Mouse (Mus musculus) granulocyte monocyte progenitor cell, adult 5-6 weeks (primary cell): ENCODE results near the gene Npr3. TPM values are rescaled to one million over a fixed set of nuclear protein-coding genes. Genes with fewer than 3 reads are reported as not detected.
"Not testable (repeated sequence)": the region's sequence is repeated elsewhere in the genome, so short reads cannot be mapped to it uniquely, and the experiment has no call there.

ENCODE experiments used
- ATAC-seq: replicated peaks from 2 replicates; pipeline ENCODE4 v1.8.0; 2016; ENCODE audit warnings: mild to moderate bottlenecking, moderate TSS enrichment, inconsistent platforms; ENCODE audit not compliant: poor library complexity, severe bottlenecking
- total RNA-seq, 2 experiments: library from RNA; stranded (forward) in 1 of 2; stranded (reverse) in 1 of 2; fragments of 200-712, 200-1000 nt in 1 of 2; fragments of >200 nt in 1 of 2; fragmentation: Nextera tagmentation in 1 of 2; gene quantifications; 2 replicates each; pipeline ENCODE4 v1.2.3; 2014 to 2017

Npr3 gene
- total RNA-seq, 2 experiments from 2014 or later: not detected

GRCm38 (mm10) chr15:11891395-11891794 is 15.7 kb downstream of the Npr3 start:
- ATAC-seq: no peak

- no peak for ATAC-seq
Measured at GRCm38 (mm10) chr15:11882508-11883205, 24.4 kb downstream of the Npr3 start.

- no peak for ATAC-seq
Measured at GRCm38 (mm10) chr15:11881822-11882221, 25.3 kb downstream of the Npr3 start.

- no peak for ATAC-seq
Measured at GRCm38 (mm10) chr15:11878334-11878733, 28.8 kb downstream of the Npr3 start.

GRCm38 (mm10) chr15:11877273-11877672 is 29.8 kb downstream of the Npr3 start:
- no peak for ATAC-seq

GRCm38 (mm10) chr15:11866918-11867317 is 40.2 kb downstream of the Npr3 start:
- no peak for ATAC-seq

- no peak for ATAC-seq
Measured at GRCm38 (mm10) chr15:11863540-11863818, 43.6 kb downstream of the Npr3 start.

GRCm38 (mm10) chr15:11862785-11863539 is 44.1 kb downstream of the Npr3 start:
- no peak for ATAC-seq

GRCm38 (mm10) chr15:11862253-11862652 is 44.8 kb downstream of the Npr3 start:
- ATAC-seq: no peak

- no peak for ATAC-seq
Measured at GRCm38 (mm10) chr15:11860259-11860658, 46.8 kb downstream of the Npr3 start.

- no peak for ATAC-seq
Measured at GRCm38 (mm10) chr15:11859829-11860228, 47.3 kb downstream of the Npr3 start.

GRCm38 (mm10) chr15:11858411-11858810 is 48.7 kb downstream of the Npr3 start:
- ATAC-seq: no peak

- no peak for ATAC-seq
Measured at GRCm38 (mm10) chr15:11845204-11846062, 61.7 kb downstream of the Npr3 start.

- ATAC-seq: no peak
Measured at GRCm38 (mm10) chr15:11844115-11844514, 63.0 kb downstream of the Npr3 start.

- no peak for ATAC-seq
Measured at GRCm38 (mm10) chr15:11841828-11842227, 65.3 kb downstream of the Npr3 start.

- ATAC-seq: no peak
Measured at GRCm38 (mm10) chr15:11835913-11836312, 71.2 kb downstream of the Npr3 start.

- ATAC-seq: not testable (repeated sequence)
Measured at GRCm38 (mm10) chr15:11822347-11822746, 84.7 kb downstream of the Npr3 start.

- ATAC-seq: no peak
Measured at GRCm38 (mm10) chr15:11815551-11815950, 91.5 kb downstream of the Npr3 start.

- no peak for ATAC-seq
Measured at GRCm38 (mm10) chr15:11803576-11803975, 103.5 kb downstream of the Npr3 start.

GRCm38 (mm10) chr15:11801863-11802722 is 105.0 kb downstream of the Npr3 start:
- no peak for ATAC-seq
